Mouse (Mus musculus): Measurements from ENCODE around the gene Aaed1. TPM values are rescaled to one million over a fixed set of nuclear protein-coding genes. Genes with fewer than 3 reads are reported as not detected.

The Aaed1 gene
- 9.1 TPM for polyA plus RNA-seq (2017; shearing (Covaris generic))

GRCm38 (mm10) chr13:64312024-64312915, at the start of gene Aaed1:
Aaed1 (minus strand) TSS chr13:64312710.

DNA sequence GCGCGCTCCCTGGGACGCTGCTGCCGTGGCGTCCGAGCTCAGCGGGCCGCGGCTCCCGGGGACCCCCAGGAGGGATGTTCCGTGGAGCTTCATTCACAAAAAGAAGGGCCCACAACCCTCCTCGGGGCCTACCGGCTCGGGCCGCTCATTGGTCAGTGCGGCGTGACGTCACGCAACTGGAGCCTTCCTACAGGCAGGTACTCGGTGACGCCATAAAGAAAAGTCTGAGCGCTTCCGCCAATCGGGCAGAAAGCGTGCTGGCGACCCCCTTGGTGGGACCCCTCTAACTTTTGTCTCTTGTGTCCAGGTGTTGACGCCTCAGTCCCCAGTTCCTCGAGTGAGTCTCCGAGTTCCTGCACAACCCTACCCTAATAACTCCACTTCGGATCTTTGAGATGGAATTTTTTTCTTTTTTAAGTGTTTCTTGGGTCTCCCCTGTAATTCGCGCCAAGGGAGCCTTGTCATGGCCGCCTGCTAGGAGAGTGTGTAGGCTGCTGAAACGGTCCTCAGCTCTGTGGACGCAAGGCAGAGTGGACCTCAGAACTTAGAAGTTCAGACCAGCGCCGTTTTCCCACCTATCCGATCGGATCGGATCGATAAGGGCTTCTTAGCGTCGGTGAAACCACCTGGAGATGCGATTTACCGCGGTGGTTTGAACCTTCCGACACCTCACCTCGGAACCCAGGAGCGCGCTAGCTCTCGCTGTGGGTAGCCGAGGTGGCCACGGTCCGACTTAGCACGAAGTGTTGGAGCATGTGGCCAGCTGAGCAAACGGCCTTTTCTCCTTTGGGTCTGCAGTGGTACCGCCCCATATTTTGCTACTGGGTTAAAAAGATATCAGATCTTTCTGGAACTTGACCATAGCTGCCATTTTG, 37.4 kb downstream of the Aaed1 start, which contains the start of gene Cdc14b:
Gene Cdc14b (minus strand): TSS at position 412 of the 875 bp plus-strand sequence.

Other genes with a start within 250 kb of the Aaed1 start
- not detected for gene Hsd17b3, start 223.5 kb downstream of the Aaed1 start, polyA plus RNA-seq (2017; shearing (Covaris generic))
- 31.4 TPM for gene Slc35d2, start 183.3 kb downstream of the Aaed1 start, polyA plus RNA-seq (2017; shearing (Covaris generic))
- 8.0 TPM for gene Zfp367, start 159.5 kb downstream of the Aaed1 start, polyA plus RNA-seq (2017; shearing (Covaris generic))
- 1.7 TPM for gene Habp4, start 150.9 kb downstream of the Aaed1 start, polyA plus RNA-seq (2017; shearing (Covaris generic))
- 8.5 TPM for gene Cdc14b, start 37.4 kb downstream of the Aaed1 start, polyA plus RNA-seq (2017; shearing (Covaris generic))
- gene Ctsl, start 58.2 kb upstream of the Aaed1 start, polyA plus RNA-seq (2017; shearing (Covaris generic)) = 14.7 TPM
- 5.9 TPM for gene Cdk20, start 119.6 kb upstream of the Aaed1 start, polyA plus RNA-seq (2017; shearing (Covaris generic))
- not detected for gene Fam240b, start 185.1 kb upstream of the Aaed1 start, polyA plus RNA-seq (2017; shearing (Covaris generic))

Data from activated CD4-positive, CD25-positive, alpha-beta regulatory T cell, adult 9 weeks (primary cell).